Comparison of ENCODE assay signal across 9 mouse cellular contexts in the genomic region with DNA sequence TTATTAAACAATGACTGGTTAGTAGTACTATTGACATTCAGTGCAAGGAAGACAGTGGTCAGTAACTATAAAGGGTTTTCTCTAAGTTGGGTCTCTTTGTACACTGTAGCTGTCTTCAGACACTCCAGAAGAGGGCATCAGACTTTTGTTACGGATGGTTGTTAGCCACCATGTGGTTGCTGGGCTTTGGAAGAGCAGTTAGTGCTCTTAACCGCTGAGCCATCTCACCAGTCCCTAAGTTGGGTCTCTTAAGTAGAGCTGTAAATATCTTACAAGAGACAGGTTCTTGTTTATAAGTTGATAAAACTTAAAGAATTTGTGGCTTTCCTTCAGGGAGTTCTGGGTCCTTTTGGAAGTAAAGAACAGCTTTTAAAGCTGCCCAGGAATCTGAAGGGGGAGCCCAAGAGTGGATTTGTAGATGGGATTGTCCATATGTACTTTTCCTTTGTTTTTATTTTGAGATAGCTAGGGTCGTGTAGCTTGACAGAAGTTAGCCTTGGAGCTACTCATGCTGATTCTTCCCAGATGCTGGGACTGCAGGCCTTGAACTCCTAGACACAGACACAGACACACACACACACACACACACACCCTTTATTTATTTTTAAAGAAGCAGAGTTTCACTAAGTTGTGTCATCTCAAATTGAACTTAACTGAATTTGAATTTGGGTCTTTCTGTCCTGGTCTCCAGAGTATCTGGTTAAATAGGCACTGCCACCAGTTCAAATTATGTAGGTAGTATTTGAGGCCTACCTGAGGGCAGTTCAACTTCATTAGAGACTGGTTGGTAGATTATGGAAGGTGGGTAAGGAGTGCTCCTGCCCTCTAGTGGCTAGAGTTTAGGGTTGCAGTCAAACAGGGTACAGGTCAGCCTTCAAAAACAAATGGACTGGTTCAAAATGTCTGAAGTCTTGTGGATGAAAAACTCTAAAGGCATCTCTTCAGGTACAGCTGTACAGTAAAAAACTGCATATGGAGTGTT. TPM values are rescaled to one million over a fixed set of nuclear protein-coding genes. Genes with fewer than 3 reads are reported as not detected.
DNase-seq lines count a peak whose midpoint lies in the region; ATAC-seq and TF ChIP-seq lines count a peak whose summit lies in the region.
"Had no signal": no experiment of that assay in that cellular context is flagged by ENCODE, and none has a peak within 500 bp of the region (broad histone marks: within the 10 kb centered on the region; RNA-seq: fewer than 3 reads in every experiment).

No protein-coding gene starts in this region.

- H3K36me3 ChIP-seq in hindbrain, embryonic 14.5 days (replicated peaks; ENCODE audit: control insufficient read depth, insufficient read depth), result peaks cover 16% of the 10 kb centered on the region; the same call in 1 of the 2 replicates
- H3K36me3 ChIP-seq in hindbrain, embryonic 16.5 days (ENCODE audit: control insufficient read depth, insufficient read depth, low read length), result 0 out of 2 replicates have a peak, but pooled peaks cover 4% of the 10 kb centered on the region
- H3K36me3 ChIP-seq in G1E (replicated peaks), result peaks cover 66% of the 10 kb centered on the region
- H3K36me3 ChIP-seq in kidney, postnatal 0 days (ENCODE audit: insufficient read depth, low read length), result peaks cover 14% of the 10 kb centered on the region; the same call in 1 of the 2 replicates
- H3K36me3 ChIP-seq in megakaryocyte, embryonic 14.5 days (replicated peaks; ENCODE audit: low read length), result peaks cover 58% of the 10 kb centered on the region

- H3K4me1 ChIP-seq in hindbrain, embryonic 14.5 days (replicated peaks; ENCODE audit: control insufficient read depth, insufficient read depth, low read length), result peaks cover 17% of the 10 kb centered on the region
- peaks cover 19% of the 10 kb centered on the region for H3K4me1 ChIP-seq in hindbrain, embryonic 16.5 days (ENCODE audit: control insufficient read depth, insufficient read depth, low read depth, low read length)
- peaks cover 49% of the 10 kb centered on the region for H3K4me1 ChIP-seq in G1E (ENCODE audit: insufficient read depth, low read depth, low read length)
- peaks cover 22% of the 10 kb centered on the region; the same call in 1 of the 2 replicates for H3K4me1 ChIP-seq in kidney, postnatal 0 days (replicated peaks; ENCODE audit: insufficient read depth, low read length)
- H3K4me1 ChIP-seq in megakaryocyte, embryonic 14.5 days, result peaks cover 45% of the 10 kb centered on the region

- H3K4me2 ChIP-seq in hindbrain, embryonic 14.5 days (replicated peaks), result no peak overlapping the region
- H3K4me2 ChIP-seq in hindbrain, embryonic 16.5 days (ENCODE audit: low read length), result no peak overlapping the region
- H3K4me2 ChIP-seq in kidney, postnatal 0 days (ENCODE audit: low read length), result no peak overlapping the region
- H3K4me2 ChIP-seq: neural tube, embryonic 13.5 days had no signal

- no peak for ATAC-seq in hindbrain, embryonic 14.5 days (ENCODE audit: low FRiP score)
- ATAC-seq in hindbrain, embryonic 16.5 days, result no peak
- ATAC-seq in G1E (ENCODE audit: extremely low read depth, insufficient number of reproducible peaks, low FRiP score, poor library complexity, severe bottlenecking), result 0 out of 2 replicates have a peak, but pooled peaks have one; percentile 12
- ATAC-seq in kidney, postnatal 0 days (replicated peaks; ENCODE audit: low FRiP score, low read depth), result no peak

- no peaks in the 10 kb centered on the region for H3K27me3 ChIP-seq in hindbrain, embryonic 14.5 days (ENCODE audit: control insufficient read depth, insufficient read depth, low read length)
- H3K27me3 ChIP-seq in hindbrain, embryonic 16.5 days (replicated peaks; ENCODE audit: control insufficient read depth, insufficient read depth, low read length), result no peaks in the 10 kb centered on the region
- no peaks in the 10 kb centered on the region for H3K27me3 ChIP-seq in G1E (ENCODE audit: insufficient read depth, low read length)
- H3K27me3 ChIP-seq in kidney, postnatal 0 days (ENCODE audit: insufficient read depth, low read length), result no peaks in the 10 kb centered on the region
- H3K27me3 ChIP-seq in megakaryocyte, embryonic 14.5 days (replicated peaks), result no peaks in the 10 kb centered on the region
- H3K27me3 ChIP-seq: neural tube, embryonic 13.5 days had no signal

- no peak overlapping the region for H3K4me3 ChIP-seq in hindbrain, embryonic 14.5 days (replicated peaks; ENCODE audit: low read length)
- H3K4me3 ChIP-seq in hindbrain, embryonic 16.5 days (ENCODE audit: low read length), result no peak overlapping the region
- H3K4me3 ChIP-seq in G1E (ENCODE audit: low read depth, low read length), result no peak overlapping the region
- H3K4me3 ChIP-seq in kidney, postnatal 0 days (replicated peaks; ENCODE audit: low read depth, low read length), result no peak overlapping the region
- peak overlapping the region; percentile 15 for H3K4me3 ChIP-seq in megakaryocyte, embryonic 14.5 days (replicated peaks)
- H3K4me3 ChIP-seq: neural tube, embryonic 13.5 days had no signal

- no peak overlapping the region for H3K9ac ChIP-seq in hindbrain, embryonic 14.5 days
- no peak overlapping the region for H3K9ac ChIP-seq in hindbrain, embryonic 16.5 days (ENCODE audit: low read depth, low read length)
- H3K9ac ChIP-seq in kidney, postnatal 0 days (ENCODE audit: low read depth, low read length), result no peak overlapping the region
- H3K9ac ChIP-seq: neural tube, embryonic 13.5 days had no signal

- H3K27ac ChIP-seq in hindbrain, embryonic 14.5 days, result no peak overlapping the region
- H3K27ac ChIP-seq in hindbrain, embryonic 16.5 days (ENCODE audit: low read depth, low read length), result no peak overlapping the region
- peak overlapping the region; percentile 28; the same call in 1 of the 2 replicates for H3K27ac ChIP-seq in kidney, postnatal 0 days
- H3K27ac ChIP-seq: neural tube, embryonic 13.5 days had no signal

- WGBS in hindbrain, embryonic 14.5 days, result 60% methylated on average over 3 of the region's 3 CpGs
- 56% methylated on average over 3 of the region's 3 CpGs for WGBS in hindbrain, embryonic 16.5 days
- 37% methylated on average over 3 of the region's 3 CpGs for WGBS in kidney, postnatal 0 days

- peak; percentile 54 for DNase-seq in hindbrain, embryonic 14.5 days (ENCODE audit: low spot score)
- no peak for DNase-seq in G1E (ENCODE audit: low spot score)
- DNase-seq in embryo, embryonic 10 days (ENCODE audit: low spot score), result peak; percentile 76
- DNase-seq in kidney, postnatal 0 days (ENCODE audit: low spot score), result peak; percentile 78
- no peak for DNase-seq in urinary bladder, adult 2 months (ENCODE audit: low spot score)
- no peak for DNase-seq in layer of hippocampus, postnatal 25 days (ENCODE audit: extremely low spot score in 1 of 2, low spot score in 1 of 2)

- H3K9me3 ChIP-seq in hindbrain, embryonic 14.5 days (ENCODE audit: control insufficient read depth, low read length), result no peaks in the 10 kb centered on the region
- H3K9me3 ChIP-seq in hindbrain, embryonic 16.5 days (ENCODE audit: control insufficient read depth, low read length), result no peaks in the 10 kb centered on the region
- no peaks in the 10 kb centered on the region for H3K9me3 ChIP-seq in G1E (replicated peaks)
- H3K9me3 ChIP-seq in kidney, postnatal 0 days (replicated peaks; ENCODE audit: low read length), result no peaks in the 10 kb centered on the region
- H3K9me3 ChIP-seq in megakaryocyte, embryonic 14.5 days, result no peaks in the 10 kb centered on the region
- H3K9me3 ChIP-seq: neural tube, embryonic 13.5 days had no signal

- peak; percentile 73 for TF ChIP-seq CTCF in G1E (IDR thresholded peaks at IDR 0.05; ENCODE audit: low read depth, low read length)
- peak; percentile 88 for TF ChIP-seq CTCF in kidney, postnatal 0 days (IDR thresholded peaks at IDR 0.05; ENCODE audit: low read depth)

RNA-seq across cellular contexts. Expression of gene Fxyd4, which starts 16.5 kb away (rescaled TPM):
- 1.3 and 2.6 TPM in 2 replicates for polyA plus RNA-seq in hindbrain, embryonic 14.5 days (2014; fragmentation: Nextera tagmentation; extraction: Ambion mirVana)
- polyA plus RNA-seq in hindbrain, embryonic 16.5 days (2015; fragmentation: Nextera tagmentation; extraction: Ambion mirVana), result 1.7 and 2.5 TPM in 2 replicates
- total RNA-seq in G1E (2014; fragmentation: Nextera tagmentation) (not detected in 2 replicates), G1E (2017) (0.46 TPM in 1 of 2 replicates, not detected in the other)
- polyA plus RNA-seq in G1E (2012), result not detected in 2 replicates
- polyA plus RNA-seq in kidney, postnatal 0 days (2015; fragmentation: Nextera tagmentation; extraction: Ambion mirVana), result 193 and 222 TPM in 2 replicates
- not detected in 2 replicates for polyA plus RNA-seq in megakaryocyte, embryonic 14.5 days (2012; ENCODE audit: insufficient read depth, low replicate concordance)
- polyA plus RNA-seq in urinary bladder, adult 2 months (2012; rRNA removed), result 5.7 and 7.0 TPM in 2 replicates
- not detected for total RNA-seq in layer of hippocampus, postnatal 25 days (2021)

RNA-seq across cellular contexts. Expression of gene Hnrnpf, which starts 20.8 kb away (rescaled TPM):
- 254 and 284 TPM in 2 replicates for polyA plus RNA-seq in hindbrain, embryonic 14.5 days (2014; fragmentation: Nextera tagmentation; extraction: Ambion mirVana)
- 250 and 271 TPM in 2 replicates for polyA plus RNA-seq in hindbrain, embryonic 16.5 days (2015; fragmentation: Nextera tagmentation; extraction: Ambion mirVana)
- 483 and 552 TPM in 2 replicates for total RNA-seq in G1E (2014; fragmentation: Nextera tagmentation)
- total RNA-seq in G1E (2017), result 1,860 and 1,876 TPM in 2 replicates
- 171 and 204 TPM in 2 replicates for polyA plus RNA-seq in G1E (2012)
- polyA plus RNA-seq in kidney, postnatal 0 days (2015; fragmentation: Nextera tagmentation; extraction: Ambion mirVana), result 555 and 598 TPM in 2 replicates
- polyA plus RNA-seq in megakaryocyte, embryonic 14.5 days (2012; ENCODE audit: insufficient read depth, low replicate concordance), result 36.3 and 112 TPM in 2 replicates
- 285 and 328 TPM in 2 replicates for polyA plus RNA-seq in urinary bladder, adult 2 months (2012; rRNA removed)
- 100 to 1,000 TPM; 112 to 124 TPM for total RNA-seq in layer of hippocampus, postnatal 25 days (2021)

RNA-seq across cellular contexts. Expression of gene Zfp239, which starts 59.0 kb away (rescaled TPM):
- 12.8 and 14.8 TPM in 2 replicates for polyA plus RNA-seq in hindbrain, embryonic 14.5 days (2014; fragmentation: Nextera tagmentation; extraction: Ambion mirVana)
- polyA plus RNA-seq in hindbrain, embryonic 16.5 days (2015; fragmentation: Nextera tagmentation; extraction: Ambion mirVana), result 17.2 and 18.3 TPM in 2 replicates
- total RNA-seq in G1E (2014; fragmentation: Nextera tagmentation), result 23.9 and 30.3 TPM in 2 replicates
- 17.8 and 19.9 TPM in 2 replicates for total RNA-seq in G1E (2017)
- polyA plus RNA-seq in G1E (2012), result 3.5 and 6.4 TPM in 2 replicates
- polyA plus RNA-seq in kidney, postnatal 0 days (2015; fragmentation: Nextera tagmentation; extraction: Ambion mirVana), result 9.0 and 11.0 TPM in 2 replicates
- 1.3 TPM in 1 of 2 replicates, not detected in the other for polyA plus RNA-seq in megakaryocyte, embryonic 14.5 days (2012; ENCODE audit: insufficient read depth, low replicate concordance)
- polyA plus RNA-seq in urinary bladder, adult 2 months (2012; rRNA removed), result 2.0 and 2.1 TPM in 2 replicates
- total RNA-seq in layer of hippocampus, postnatal 25 days (2021), result 10 to 100 TPM; 37.1 to 38.7 TPM

Comparison
In these comparisons a context has a peak if more than half of its experiments do, and no peak if none do; other contexts are left out.
1. DNase-seq: peak in hindbrain, embryonic 14.5 days (single experiment), embryo, embryonic 10 days (single experiment) and kidney, postnatal 0 days (single experiment); none in G1E (single experiment), urinary bladder, adult 2 months (single experiment) and layer of hippocampus, postnatal 25 days (0 of 2).
2. RNA of gene Fxyd4, which starts 16.5 kb away (polyA plus RNA-seq): 193 to 222 TPM in kidney, postnatal 0 days; 5.7 to 7.0 TPM in urinary bladder, adult 2 months, 1.3 to 2.6 TPM in hindbrain, embryonic 14.5 days, 1.7 to 2.5 TPM in hindbrain, embryonic 16.5 days, not detected in G1E and not detected in megakaryocyte, embryonic 14.5 days; every median in the first group is over 10 times any median in the second.